Mouse (Mus musculus) megakaryocyte progenitor cell, adult 5-6 weeks (primary cell): ENCODE data around the gene Slc25a19. TPM values are rescaled to one million over a fixed set of nuclear protein-coding genes. Genes with fewer than 3 reads are reported as not detected.

Source experiments
- ATAC-seq: replicated peaks from 2 replicates; pipeline ENCODE4 v1.8.0; 2016; ENCODE audit warnings: mild to moderate bottlenecking, moderate TSS enrichment, inconsistent platforms; ENCODE audit not compliant: poor library complexity
- total RNA-seq, 2 experiments: library from RNA; stranded (forward) in 1 of 2; stranded (reverse) in 1 of 2; fragments of 157-497, 149-512 nt in 1 of 2; fragments of 200-1000 nt in 1 of 2; gene quantifications; 2 replicates each; pipeline versions ENCODE4 v1.2.3 to v1.2.4; 2015 to 2017

The Slc25a19 gene
- total RNA-seq, 2 experiments from 2014 or later: 8.7 to 18.2 TPM

DNA sequence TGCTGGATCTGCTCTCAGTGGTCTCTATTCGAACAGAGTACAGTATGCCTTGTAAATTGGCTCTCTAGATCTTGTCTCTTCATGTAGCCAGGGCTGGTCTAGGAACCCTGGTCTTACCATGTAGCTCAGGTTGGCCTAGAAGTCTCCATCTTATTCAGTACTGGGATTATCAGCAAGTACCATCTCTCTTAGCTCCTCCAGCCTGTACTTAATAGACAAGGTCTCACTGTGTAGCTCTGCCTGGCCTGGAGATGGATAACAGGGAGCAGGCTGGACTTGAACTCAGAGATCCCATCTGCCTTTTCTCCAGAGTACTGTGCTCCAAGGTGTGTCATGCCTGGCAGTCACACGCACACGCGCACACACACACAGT, 13.6 kb upstream of the Slc25a19 start:
- ATAC-seq: 0 out of 2 replicates have a peak, but pooled peaks have one; percentile 2

- ATAC-seq: peak; percentile 56
Measured at GRCm38 (mm10) chr11:115640978-115641663, 13.0 kb upstream of the Slc25a19 start.

DNA sequence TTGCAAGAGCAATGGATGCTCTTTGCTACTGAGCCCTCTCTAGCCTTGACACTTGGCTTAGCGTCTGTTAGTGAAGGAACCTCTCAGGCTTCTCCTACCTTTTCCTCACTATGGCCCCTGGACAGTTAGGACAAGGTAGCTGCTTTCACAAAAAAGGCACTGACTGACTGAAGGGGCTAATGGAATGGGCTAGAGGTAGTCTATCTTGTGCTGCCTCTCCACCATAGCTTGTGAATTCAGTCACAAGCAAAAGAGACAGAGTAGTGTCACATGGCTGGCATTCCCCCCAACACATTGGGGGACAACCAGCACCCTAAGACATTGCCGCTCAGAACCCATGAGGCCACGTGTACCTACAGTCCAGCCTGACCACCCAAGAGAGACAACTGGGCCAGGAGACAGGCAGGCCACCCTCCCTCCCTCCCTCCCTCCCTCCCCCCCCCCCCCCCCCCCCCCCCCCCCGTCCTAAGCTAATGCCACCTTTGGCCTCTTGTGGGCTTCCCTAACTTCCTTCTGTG, 12.3 kb upstream of the Slc25a19 start:
- no peak for ATAC-seq

GRCm38 (mm10) chr11:115639540-115639939, 11.4 kb upstream of the Slc25a19 start:
- no peak for ATAC-seq

DNA sequence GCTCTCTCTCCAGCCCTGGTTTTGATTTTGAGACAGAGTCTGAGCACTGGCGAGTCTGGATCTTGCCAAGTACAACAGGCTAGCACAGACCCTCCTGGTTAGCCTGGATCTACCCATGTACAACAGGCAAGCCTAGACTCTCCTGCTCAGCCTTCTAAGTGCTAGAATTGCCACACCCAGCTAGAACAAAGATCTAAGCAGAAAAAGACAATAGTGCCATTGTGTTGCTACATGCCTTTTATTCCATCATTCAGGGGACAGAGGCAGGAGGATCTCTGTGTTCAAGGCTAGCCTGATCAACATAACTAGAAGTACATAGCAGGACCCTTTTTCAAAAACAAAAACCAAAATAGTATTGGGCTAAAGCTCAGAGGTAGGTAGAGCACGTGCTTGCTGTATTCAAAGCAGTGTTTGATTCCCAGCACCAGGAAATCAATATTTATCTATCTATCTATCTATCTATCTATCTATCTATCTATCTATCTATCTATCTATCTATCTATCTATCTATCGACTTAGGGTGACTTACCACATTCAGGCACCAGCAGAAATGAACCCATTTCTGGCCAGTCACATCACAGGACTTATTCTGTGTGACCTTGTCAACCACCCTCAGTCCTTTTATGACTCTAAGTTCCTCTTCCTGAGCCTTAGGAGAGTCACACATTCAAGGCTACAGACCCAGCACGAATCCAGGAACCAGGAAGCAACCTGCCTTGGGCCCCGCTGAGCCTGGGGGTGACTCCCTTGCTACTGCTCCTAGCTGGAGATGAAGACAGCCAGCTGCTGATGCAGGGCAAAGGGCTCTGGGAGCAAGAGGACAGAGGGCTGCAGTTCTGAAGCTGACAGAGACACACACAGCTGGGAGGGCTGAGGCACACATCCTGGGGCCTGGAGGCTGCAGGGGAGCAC, 10.7 kb upstream of the Slc25a19 start:
- ATAC-seq: peak; percentile 57

GRCm38 (mm10) chr11:115636960-115637359, 8.9 kb upstream of the Slc25a19 start:
- ATAC-seq: no peak

- no peak for ATAC-seq
Measured at GRCm38 (mm10) chr11:115635484-115635883, 7.4 kb upstream of the Slc25a19 start.

DNA sequence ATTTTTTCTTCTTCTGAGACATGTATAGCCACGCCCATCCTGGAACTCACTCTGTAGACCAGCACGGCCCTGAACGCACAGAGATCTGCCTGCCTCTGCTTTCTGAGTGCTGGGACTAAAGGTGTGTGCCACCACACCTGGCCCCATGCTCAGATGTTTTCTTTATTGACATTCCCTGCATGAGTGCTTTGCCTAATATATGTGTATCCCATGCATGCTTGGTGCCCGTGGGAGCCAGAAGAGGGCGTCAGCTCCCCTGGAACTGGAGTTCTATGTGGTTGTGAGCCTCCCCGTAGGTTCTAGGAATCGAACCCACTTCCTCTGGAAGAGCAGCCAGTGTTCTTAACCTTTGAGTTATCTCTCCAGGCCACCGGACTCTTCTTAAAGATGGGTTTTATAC, 6.9 kb upstream of the Slc25a19 start:
- ATAC-seq: no peak

- no peak for ATAC-seq
Measured at GRCm38 (mm10) chr11:115634109-115634508, 6.0 kb upstream of the Slc25a19 start.

- no peak for ATAC-seq
Measured at GRCm38 (mm10) chr11:115632862-115633261, 4.8 kb upstream of the Slc25a19 start.

- ATAC-seq: no peak
Measured at GRCm38 (mm10) chr11:115632247-115632646, 4.2 kb upstream of the Slc25a19 start.

- ATAC-seq: 0 out of 2 replicates have a peak, but pooled peaks have one; percentile 20
Measured at GRCm38 (mm10) chr11:115631505-115631890, 3.4 kb upstream of the Slc25a19 start.

- ATAC-seq: peak; percentile 43
Measured at GRCm38 (mm10) chr11:115630532-115631504, 2.7 kb upstream of the Slc25a19 start.

- ATAC-seq: no peak
Measured at GRCm38 (mm10) chr11:115629734-115630531, 1.8 kb upstream of the Slc25a19 start.

- ATAC-seq: no peak
Measured at GRCm38 (mm10) chr11:115628465-115629101, 488 bp upstream of the Slc25a19 start.

DNA sequence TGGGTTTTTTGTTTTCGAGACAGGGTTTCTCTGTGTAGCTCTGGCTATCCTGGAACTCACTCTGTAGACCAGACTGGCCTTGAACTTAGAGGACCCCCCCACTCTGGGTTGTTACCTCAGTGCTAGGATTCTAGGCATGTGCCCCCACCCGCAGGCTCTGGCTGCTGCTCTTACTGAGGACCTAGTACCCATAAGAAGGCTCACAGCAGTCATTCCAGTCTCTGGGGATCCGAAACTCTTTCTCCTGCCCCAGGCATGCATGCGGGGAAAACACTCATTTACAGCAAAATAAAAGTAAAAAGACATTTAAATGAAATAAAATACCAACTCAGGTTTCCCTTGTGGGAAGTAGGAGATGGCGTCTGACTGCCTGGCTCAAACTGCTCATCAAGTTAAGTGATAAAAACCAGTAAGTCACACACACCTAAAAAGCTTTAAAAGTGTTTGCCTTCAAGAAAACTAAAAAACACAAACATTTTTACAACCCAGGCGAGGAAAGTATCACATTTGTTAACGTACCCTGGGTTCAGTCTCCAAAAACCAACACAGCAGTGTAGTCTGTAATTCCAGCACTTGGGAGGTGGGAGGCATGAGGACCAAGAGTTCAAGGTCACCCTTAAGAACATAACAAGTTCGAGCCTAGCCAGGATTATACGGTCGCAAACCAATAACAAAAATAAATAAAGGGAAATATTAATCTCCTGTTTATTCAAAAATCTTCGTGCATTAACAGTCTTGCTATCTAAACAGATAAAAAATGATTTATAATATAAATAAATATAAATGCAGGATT, 1.1 kb downstream of the Slc25a19 start:
- ATAC-seq: no peak

- no peak for ATAC-seq
Measured at GRCm38 (mm10) chr11:115625877-115626276, 2.2 kb downstream of the Slc25a19 start.

DNA sequence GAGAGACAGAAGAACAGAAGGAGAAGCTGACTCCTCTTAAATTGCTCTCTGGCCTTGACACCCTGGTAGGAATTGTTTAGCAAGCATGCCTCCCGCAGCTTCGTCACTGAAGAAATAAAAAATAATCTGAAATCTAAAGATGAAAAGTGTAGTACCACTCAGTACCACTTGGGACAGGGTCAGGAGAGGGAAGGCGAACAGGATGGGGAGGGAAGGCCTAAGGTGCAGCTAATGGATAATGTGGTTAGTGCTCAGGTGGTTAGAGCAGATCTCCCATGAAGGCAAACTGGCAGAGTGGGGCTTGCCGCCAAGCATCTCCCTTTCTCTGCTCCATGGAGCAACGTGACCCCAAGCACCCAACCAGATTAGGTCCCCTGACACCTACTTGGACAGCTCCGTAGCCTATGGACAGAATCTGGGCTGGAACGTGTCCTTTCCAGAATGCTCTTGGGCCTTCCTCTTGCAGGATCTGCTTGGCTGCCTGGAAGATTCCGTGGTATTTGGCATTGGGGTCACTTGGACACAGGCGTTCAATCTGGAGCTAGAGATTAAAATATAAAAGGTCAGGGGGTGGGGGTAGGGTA, 4.5 kb downstream of the Slc25a19 start:
- peak; percentile 41 for ATAC-seq
